Mouse (Mus musculus) small intestine, adult 2 months (tissue): ENCODE measurements around the gene Hspa1a. TPM values are rescaled to one million over a fixed set of nuclear protein-coding genes. Genes with fewer than 3 reads are reported as not detected.
A peak's percentile ranks its signal among the peaks of the same experiment; 100 is the strongest.
"Not testable (repeated sequence)": the region's sequence is repeated elsewhere in the genome, so short reads cannot be mapped to it uniquely, and the experiment has no call there.

Experiments
- H3K27ac ChIP-seq: fragments of 200-500 bp; 2 replicates; pipeline ENCODE4 v1.5.1; 2012; ENCODE audit warnings: low read depth, low read length, control low read depth, inconsistent platforms; ENCODE audit not compliant: insufficient read depth
- H3K27me3 ChIP-seq: fragments of 200-500 bp; 2 replicates; pipeline ENCODE4 v1.6.1; 2012; ENCODE audit warnings: mild to moderate bottlenecking, moderate library complexity, low read length, inconsistent platforms; ENCODE audit not compliant: control insufficient read depth, insufficient read depth
- H3K36me3 ChIP-seq: fragments of 200-500 bp; 2 replicates; pipeline ENCODE4 v1.6.1; 2012; ENCODE audit warnings: mild to moderate bottlenecking, low read length, control low read depth, inconsistent platforms; ENCODE audit not compliant: control insufficient read depth, insufficient read depth
- H3K4me1 ChIP-seq: fragments of 200-500 bp; 2 replicates; pipeline ENCODE4 v1.6.1; 2012; ENCODE audit warnings: low read length, inconsistent platforms, mixed read lengths; ENCODE audit not compliant: control insufficient read depth, insufficient read depth, insufficient read length
- H3K4me3 ChIP-seq: fragments of 200-500 bp; 2 replicates; pipeline ENCODE4 v1.5.1; 2012; ENCODE audit warnings: low read depth, mild to moderate bottlenecking, control low read depth, inconsistent platforms, low read length, moderate library complexity
- CTCF ChIP-seq: fragments of 200-500 bp; IDR thresholded peaks from 2 replicates; pipeline ENCODE4 v1.5.1; 2012; ENCODE audit warnings: low read depth, mild to moderate bottlenecking, control low read depth, inconsistent platforms, low read length, moderate library complexity, mixed read lengths; ENCODE audit not compliant: insufficient replicate concordance, insufficient read length; ENCODE audit errors: extremely low read depth
- POLR2A ChIP-seq: fragments of 200-500 bp; IDR thresholded peaks from 2 replicates; pipeline ENCODE4 v1.6.1; 2012; ENCODE audit warnings: low read depth, mild to moderate bottlenecking, control low read depth, inconsistent platforms, low read length, moderate library complexity
- WGBS: fragments of 180-500 bp; shearing (Covaris S2); methylation state at CpG from one replicate; pipeline ENCODE4 v1.1.7; 2018; 5-methylcytosine and 5-hydroxymethylcytosine counted together
- polyA plus RNA-seq: library from polyadenylated mRNA; depleted of rRNA; stranded (reverse); fragments of >200 nt; gene quantifications from 2 replicates; pipeline ENCODE4 v1.2.3, GENCODE M21; 2012

The Hspa1a gene
- polyA plus RNA-seq, 1 experiment, result 8.9 TPM

DNA sequence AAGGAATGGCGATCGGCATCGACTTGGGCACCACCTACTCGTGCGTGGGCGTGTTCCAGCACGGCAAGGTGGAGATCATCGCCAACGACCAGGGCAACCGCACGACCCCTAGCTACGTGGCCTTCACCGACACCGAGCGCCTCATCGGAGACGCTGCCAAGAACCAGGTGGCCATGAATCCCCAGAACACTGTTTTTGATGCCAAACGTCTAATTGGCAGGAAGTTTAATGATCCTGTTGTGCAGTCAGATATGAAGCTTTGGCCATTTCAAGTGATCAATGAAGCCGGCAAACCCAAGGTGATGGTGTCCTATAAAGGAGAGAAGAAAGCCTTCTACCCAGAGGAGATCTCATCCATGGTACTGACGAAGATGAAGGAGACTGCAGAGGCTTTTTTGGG, 5.0 kb upstream of the Hspa1a start:
- Histone ChIP-seq H3K36me3 (no peaks in the 10 kb centered on the region), H3K4me1 (peaks cover 4% of the 10 kb centered on the region; the same call in 1 of the 2 replicates), H3K4me3 (no peak overlapping the region), H3K27ac (no peak overlapping the region), H3K27me3 (no peaks in the 10 kb centered on the region)
- whole genome bisulfite sequencing, result 96% methylated on average over 20 of the region's 20 CpGs
- TF ChIP-seq POLR2A (no peak), CTCF (no peak)

DNA sequence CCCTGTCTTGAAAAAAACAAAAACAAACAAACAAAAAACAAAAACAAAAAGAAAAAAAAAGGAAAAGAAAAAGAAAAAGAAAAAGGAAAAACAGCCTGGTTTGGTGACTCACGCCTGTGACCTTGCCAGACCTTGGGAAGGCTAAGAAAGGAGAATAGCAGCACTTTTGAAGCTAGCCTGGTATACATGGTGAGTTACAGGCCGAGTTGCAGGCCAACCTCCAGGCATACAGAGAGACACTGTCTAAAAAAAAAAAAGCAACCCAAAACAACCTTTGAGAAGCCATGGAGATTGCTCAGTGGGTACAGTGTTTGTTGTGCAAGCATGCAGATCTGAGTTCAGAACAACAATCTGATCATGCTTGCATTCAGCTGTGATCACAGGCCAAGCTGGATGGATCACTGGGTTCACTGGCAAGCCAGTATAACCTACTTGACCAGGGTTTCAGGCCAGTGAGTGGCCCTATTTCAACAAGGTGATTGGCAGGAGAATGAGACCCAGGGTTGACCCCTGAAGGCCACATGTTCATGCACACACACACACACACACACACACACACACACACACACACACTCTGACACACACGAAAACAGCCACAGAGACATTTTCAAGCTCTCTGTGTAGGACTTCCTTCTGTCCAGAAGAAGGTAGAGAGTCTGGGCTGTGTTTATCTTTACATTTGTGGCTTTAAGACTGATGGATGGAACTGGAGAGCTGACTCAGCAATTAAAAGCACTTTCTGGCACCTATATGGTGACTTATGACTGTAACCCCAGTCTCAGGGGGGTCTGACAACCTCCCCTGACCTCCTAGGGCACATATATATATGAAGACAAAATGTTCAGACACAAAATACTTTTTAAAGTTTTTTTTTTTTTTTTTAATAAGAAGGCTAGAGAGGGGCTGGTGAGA, 3.9 kb upstream of the Hspa1a start:
- TF ChIP-seq POLR2A (no peak), CTCF (no peak)
- H3K27ac ChIP-seq, result no peak overlapping the region
- H3K4me3 ChIP-seq, result no peak overlapping the region
- 91% methylated on average over 3 of the region's 3 CpGs for WGBS
- no peaks in the 10 kb centered on the region for H3K27me3 ChIP-seq
- H3K4me1 ChIP-seq, result peaks cover 2% of the 10 kb centered on the region; the same call in 1 of the 2 replicates
- H3K36me3 ChIP-seq, result no peaks in the 10 kb centered on the region

DNA sequence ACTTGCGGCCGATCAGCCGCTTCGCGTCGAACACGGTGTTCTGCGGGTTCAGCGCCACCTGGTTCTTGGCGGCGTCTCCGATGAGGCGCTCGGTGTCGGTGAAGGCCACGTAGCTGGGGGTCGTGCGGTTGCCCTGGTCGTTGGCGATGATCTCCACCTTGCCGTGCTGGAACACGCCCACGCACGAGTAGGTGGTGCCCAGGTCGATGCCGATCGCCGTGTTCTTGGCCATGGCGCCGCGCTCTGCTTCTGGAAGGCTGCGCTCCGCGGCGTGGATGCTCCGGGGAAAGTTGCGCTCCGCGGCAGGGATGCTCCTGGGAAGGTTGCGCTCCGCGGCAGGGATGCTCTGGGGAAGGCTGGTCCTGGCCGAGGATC, 275 bp downstream of the Hspa1a start:
- H3K4me3 ChIP-seq, result peak overlapping the region; percentile 62
- not testable (repeated sequence) for H3K4me1 ChIP-seq, H3K27me3 ChIP-seq, H3K36me3 ChIP-seq, H3K27ac ChIP-seq
- 1% methylated on average over 32 of the region's 43 CpGs for WGBS

DNA sequence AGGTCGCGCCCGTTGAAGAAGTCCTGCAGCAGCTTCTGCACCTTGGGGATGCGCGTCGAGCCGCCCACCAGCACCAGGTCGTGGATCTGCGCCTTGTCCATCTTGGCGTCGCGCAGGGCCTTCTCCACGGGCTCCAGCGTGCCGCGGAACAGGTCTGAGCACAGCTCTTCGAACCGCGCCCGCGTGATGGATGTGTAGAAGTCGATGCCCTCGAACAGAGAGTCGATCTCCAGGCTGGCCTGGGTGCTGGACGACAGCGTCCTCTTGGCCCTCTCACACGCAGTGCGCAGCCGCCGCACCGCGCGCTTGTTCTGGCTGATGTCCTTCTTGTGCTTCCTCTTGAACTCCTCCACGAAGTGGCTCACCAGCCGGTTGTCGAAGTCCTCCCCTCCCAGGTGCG, 1.1 kb downstream of the Hspa1a start:
- H3K27me3 ChIP-seq, H3K36me3 ChIP-seq, H3K4me1 ChIP-seq, H3K4me3 ChIP-seq, H3K27ac ChIP-seq: not testable (repeated sequence)
- WGBS, result 31% methylated on average over 26 of the region's 37 CpGs

DNA sequence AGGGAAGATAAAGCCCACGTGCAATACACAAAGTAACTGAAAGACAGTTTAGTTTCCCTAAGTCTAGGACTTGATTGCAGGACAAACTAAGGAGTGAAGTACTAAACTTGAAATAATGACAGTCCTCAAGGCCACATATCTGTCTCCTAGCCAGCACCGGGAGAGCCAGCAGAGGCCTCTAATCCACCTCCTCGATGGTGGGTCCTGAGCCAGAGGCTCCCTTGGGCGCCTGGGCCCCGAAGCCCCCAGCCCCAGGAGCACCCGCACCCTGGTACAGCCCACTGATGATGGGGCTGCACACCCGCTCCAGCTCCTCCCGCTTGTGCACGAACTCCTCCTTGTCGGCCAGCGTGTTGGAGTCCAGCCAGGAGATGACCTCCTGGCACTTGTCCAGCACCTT, 2.1 kb downstream of the Hspa1a start, which contains the start of gene Gm20481:
Gene Gm20481 (plus strand): TSS at position 91 of the 400 bp plus-strand sequence.
- not testable (repeated sequence) for H3K27me3 ChIP-seq, H3K4me1 ChIP-seq, H3K36me3 ChIP-seq, H3K4me3 ChIP-seq, H3K27ac ChIP-seq
- WGBS, result 47% methylated on average over 8 of the region's 11 CpGs

DNA sequence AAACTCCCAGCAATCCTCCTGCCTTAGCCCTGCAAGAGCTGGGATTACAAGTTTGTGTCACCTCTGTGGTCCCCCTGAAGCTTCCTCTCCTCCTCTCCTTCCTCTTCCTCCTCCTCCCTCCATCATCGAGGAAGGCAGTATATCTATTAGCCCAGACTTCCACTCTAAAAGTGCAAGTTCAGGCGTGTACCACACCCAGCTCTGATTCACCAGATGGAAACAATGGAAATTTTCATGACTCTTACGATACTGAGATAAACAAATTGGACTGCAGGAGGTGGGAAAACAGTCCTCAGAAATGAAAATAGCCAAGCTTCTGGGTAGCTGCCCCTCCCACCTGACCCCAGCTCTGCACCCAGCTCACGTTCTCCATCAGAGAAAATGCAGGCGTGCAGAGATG, 6.3 kb downstream of the Hspa1a start:
- 35% methylated on average over 5 of the region's 5 CpGs for WGBS
- no peaks in the 10 kb centered on the region for H3K4me1 ChIP-seq
- TF ChIP-seq CTCF (no peak), POLR2A (no peak)
- H3K27ac ChIP-seq, result no peak overlapping the region
- peaks cover 5% of the 10 kb centered on the region; the same call in 1 of the 2 replicates for H3K27me3 ChIP-seq
- no peaks in the 10 kb centered on the region for H3K36me3 ChIP-seq
- H3K4me3 ChIP-seq, result no peak overlapping the region

DNA sequence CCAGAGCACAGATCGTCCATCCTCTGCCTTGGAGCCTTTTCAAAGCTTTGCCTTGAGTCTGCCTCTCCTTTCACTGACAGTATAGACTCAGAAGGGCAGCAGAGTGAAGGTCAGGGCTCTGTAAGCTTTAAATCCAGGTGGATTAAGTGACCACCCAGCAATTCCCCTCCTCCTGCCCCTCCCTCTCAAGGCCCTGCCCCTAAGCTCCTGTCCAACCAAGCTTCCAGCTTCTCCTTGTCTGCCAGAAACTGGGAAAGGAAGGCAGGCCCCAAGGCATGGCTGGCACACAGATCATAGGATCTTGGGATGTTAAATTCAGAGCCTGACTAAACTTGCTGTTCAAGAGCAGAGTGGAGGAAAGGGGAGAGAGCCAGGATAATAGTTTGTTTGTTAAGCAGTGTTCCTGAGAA, 7.3 kb downstream of the Hspa1a start:
- H3K27me3 ChIP-seq, result peaks cover 5% of the 10 kb centered on the region; the same call in 1 of the 2 replicates
- no peak overlapping the region for H3K27ac ChIP-seq
- 33% methylated on average over 1 of the region's 1 CpGs for WGBS
- H3K4me1 ChIP-seq, result no peaks in the 10 kb centered on the region
- H3K4me3 ChIP-seq, result no peak overlapping the region
- TF ChIP-seq CTCF (no peak), POLR2A (no peak)
- H3K36me3 ChIP-seq, result no peaks in the 10 kb centered on the region

DNA sequence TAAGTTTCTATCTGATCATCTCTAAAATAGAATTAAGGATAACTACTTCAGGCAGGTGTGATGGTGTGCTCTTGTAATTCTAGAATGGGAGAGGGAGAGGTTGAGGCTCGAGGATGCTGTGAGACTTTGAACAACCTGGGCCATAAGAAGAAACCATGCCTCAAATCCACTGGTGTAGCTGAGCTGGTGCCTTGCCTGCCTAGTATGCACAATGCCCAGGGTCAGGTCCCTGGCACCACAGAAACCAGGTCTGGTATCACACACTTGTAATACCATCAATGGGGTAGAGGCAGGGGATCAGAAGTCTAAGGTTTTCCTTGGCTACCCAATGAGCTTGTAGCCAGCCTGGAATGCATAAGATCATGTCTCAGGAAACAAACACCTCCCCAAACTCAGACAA, 9.1 kb downstream of the Hspa1a start:
- Histone ChIP-seq H3K27me3 (no peaks in the 10 kb centered on the region), H3K36me3 (no peaks in the 10 kb centered on the region), H3K27ac (no peak overlapping the region; the same call in 1 of the 2 replicates), H3K4me3 (no peak overlapping the region), H3K4me1 (no peaks in the 10 kb centered on the region)
- TF ChIP-seq POLR2A (no peak), CTCF (no peak)
- WGBS, result 65% methylated on average over 1 of the region's 1 CpGs
